14 mouse cellular contexts compared by ENCODE assay signal in the genomic region with DNA sequence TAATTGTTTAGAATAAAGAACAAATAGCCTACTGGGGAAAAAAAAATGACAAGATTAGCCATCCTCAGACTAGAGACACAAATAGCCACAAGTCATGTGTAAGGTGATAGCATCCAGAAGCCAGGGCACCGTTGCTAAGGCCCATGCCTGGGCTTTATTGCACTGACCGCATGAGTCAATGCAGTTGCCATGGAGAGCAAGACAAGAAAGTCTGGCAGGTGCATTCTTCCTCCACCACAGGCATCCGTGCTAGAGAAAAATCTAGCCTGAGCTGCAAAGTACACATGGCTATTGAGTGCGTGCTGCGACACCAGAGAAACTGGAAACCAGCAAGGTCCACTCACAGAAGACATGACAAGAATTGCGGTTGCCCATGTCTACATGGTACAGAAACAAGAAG.
DNase-seq lines count a peak whose midpoint lies in the region; ATAC-seq and TF ChIP-seq lines count a peak whose summit lies in the region.
"Had no signal": no experiment of that assay in that cellular context is flagged by ENCODE, and none has a peak within 500 bp of the region (broad histone marks: within the 10 kb centered on the region; RNA-seq: fewer than 3 reads in every experiment).

No protein-coding gene starts in this region.

- TF ChIP-seq CTCF in lung, adult 2 months (IDR thresholded peaks at IDR 0.05; ENCODE audit: insufficient read depth, low read length), result no peak

- H3K9ac ChIP-seq in forebrain, embryonic 15.5 days (replicated peaks), result no peak overlapping the region
- no peak overlapping the region for H3K9ac ChIP-seq in hindbrain, embryonic 13.5 days
- no peak overlapping the region for H3K9ac ChIP-seq in midbrain, embryonic 14.5 days (replicated peaks; ENCODE audit: low read length)
- H3K9ac ChIP-seq: limb, embryonic 12.5 days; liver, postnatal 0 days had no signal

- 58% methylated on average over 6 of the region's 6 CpGs for WGBS in forebrain, embryonic 10.5 days
- 40% methylated on average over 6 of the region's 6 CpGs for WGBS in forebrain, embryonic 15.5 days
- WGBS in hindbrain, embryonic 13.5 days, result 21% methylated on average over 6 of the region's 6 CpGs
- WGBS in midbrain, embryonic 14.5 days, result 14% methylated on average over 6 of the region's 6 CpGs
- 78% methylated on average over 6 of the region's 6 CpGs for WGBS in lung, adult 2 months

- H3K4me1 ChIP-seq in forebrain, embryonic 10.5 days, result peaks cover 17% of the 10 kb centered on the region
- H3K4me1 ChIP-seq in forebrain, embryonic 15.5 days, result no peaks in the 10 kb centered on the region
- H3K4me1 ChIP-seq in hindbrain, embryonic 13.5 days (replicated peaks), result peaks cover 18% of the 10 kb centered on the region
- peaks cover 5% of the 10 kb centered on the region; the same call in 1 of the 2 replicates for H3K4me1 ChIP-seq in midbrain, embryonic 14.5 days (ENCODE audit: control insufficient read depth, insufficient read depth, low read length)
- no peaks in the 10 kb centered on the region for H3K4me1 ChIP-seq in lung, adult 2 months (ENCODE audit: control insufficient read depth, insufficient read depth, low read length)
- H3K4me1 ChIP-seq: limb, embryonic 12.5 days had no signal

- peaks cover 5% of the 10 kb centered on the region; the same call in 1 of the 2 replicates for H3K27me3 ChIP-seq in forebrain, embryonic 10.5 days (ENCODE audit: poor library complexity, severe bottlenecking)
- no peaks in the 10 kb centered on the region for H3K27me3 ChIP-seq in forebrain, embryonic 15.5 days
- no peaks in the 10 kb centered on the region for H3K27me3 ChIP-seq in hindbrain, embryonic 13.5 days
- no peaks in the 10 kb centered on the region for H3K27me3 ChIP-seq in midbrain, embryonic 14.5 days (ENCODE audit: control insufficient read depth, insufficient read depth, low read length)
- H3K27me3 ChIP-seq: limb, embryonic 12.5 days had no signal

- no peaks in the 10 kb centered on the region for H3K36me3 ChIP-seq in forebrain, embryonic 10.5 days (replicated peaks)
- no peaks in the 10 kb centered on the region for H3K36me3 ChIP-seq in forebrain, embryonic 15.5 days
- no peaks in the 10 kb centered on the region for H3K36me3 ChIP-seq in hindbrain, embryonic 13.5 days
- no peaks in the 10 kb centered on the region for H3K36me3 ChIP-seq in midbrain, embryonic 14.5 days (ENCODE audit: control insufficient read depth, insufficient read depth, low read length)
- H3K36me3 ChIP-seq: G1E; limb, embryonic 12.5 days had no signal

- no peak overlapping the region for H3K4me3 ChIP-seq in forebrain, embryonic 10.5 days
- no peak overlapping the region for H3K4me3 ChIP-seq in forebrain, embryonic 15.5 days
- no peak overlapping the region for H3K4me3 ChIP-seq in hindbrain, embryonic 13.5 days
- no peak overlapping the region for H3K4me3 ChIP-seq in midbrain, embryonic 14.5 days (replicated peaks; ENCODE audit: low read depth, low read length)
- H3K4me3 ChIP-seq in lung, adult 2 months (replicated peaks; ENCODE audit: extremely low read depth, low read depth, low read length), result no peak overlapping the region
- H3K4me3 ChIP-seq: limb, embryonic 12.5 days had no signal

- no peak for ATAC-seq in forebrain, embryonic 15.5 days (replicated peaks)
- ATAC-seq in hindbrain, embryonic 13.5 days (ENCODE audit: low FRiP score), result 0 out of 2 replicates have a peak, but pooled peaks have one; percentile 54
- ATAC-seq in midbrain, embryonic 14.5 days (ENCODE audit: low FRiP score, low TSS enrichment), result no peak
- ATAC-seq: liver, postnatal 0 days had no signal

- H3K4me2 ChIP-seq in forebrain, embryonic 15.5 days (replicated peaks), result no peak overlapping the region
- H3K4me2 ChIP-seq in hindbrain, embryonic 13.5 days, result no peak overlapping the region
- H3K4me2 ChIP-seq in midbrain, embryonic 14.5 days (ENCODE audit: low read length), result no peak overlapping the region
- H3K4me2 ChIP-seq: limb, embryonic 12.5 days had no signal

- DNase-seq in forebrain, embryonic 10.5 days (ENCODE audit: extremely low spot score, low spot score), result peak; percentile 39
- peak; percentile 39 for DNase-seq in brain, adult 2 months (ENCODE audit: low read depth, low spot score)
- peak; percentile 45 for DNase-seq in midbrain, embryonic 14.5 days
- no peak for DNase-seq in adrenal gland, adult 2 months
- no peak for DNase-seq in thymus, postnatal 4 days
- no peak for DNase-seq in lung, adult 2 months
- DNase-seq: gastrocnemius, postnatal 14 days; kidney, postnatal 14 days; liver, postnatal 0 days; thymus, postnatal 14 days had no signal

- no peak overlapping the region for H3K27ac ChIP-seq in forebrain, embryonic 10.5 days
- no peak overlapping the region for H3K27ac ChIP-seq in forebrain, embryonic 15.5 days (replicated peaks)
- H3K27ac ChIP-seq in hindbrain, embryonic 13.5 days, result no peak overlapping the region
- H3K27ac ChIP-seq in midbrain, embryonic 14.5 days (replicated peaks; ENCODE audit: low read depth, low read length), result no peak overlapping the region
- H3K27ac ChIP-seq: limb, embryonic 12.5 days had no signal

- no peaks in the 10 kb centered on the region for H3K9me3 ChIP-seq in forebrain, embryonic 10.5 days
- no peaks in the 10 kb centered on the region for H3K9me3 ChIP-seq in forebrain, embryonic 15.5 days
- H3K9me3 ChIP-seq in hindbrain, embryonic 13.5 days, result no peaks in the 10 kb centered on the region
- H3K9me3 ChIP-seq in midbrain, embryonic 14.5 days (ENCODE audit: control insufficient read depth, low read length), result no peaks in the 10 kb centered on the region
- H3K9me3 ChIP-seq: limb, embryonic 12.5 days had no signal

- no peak for TF ChIP-seq POLR2A in lung, adult 2 months (IDR thresholded peaks at IDR 0.05; ENCODE audit: borderline replicate concordance, extremely low read depth, low read depth, low read length)

Comparison
In these comparisons a context has a peak if more than half of its experiments do, and no peak if none do; other contexts are left out.
1. DNase-seq: peak in forebrain, embryonic 10.5 days (single experiment), brain, adult 2 months (single experiment) and midbrain, embryonic 14.5 days (single experiment); none in adrenal gland, adult 2 months (single experiment), thymus, postnatal 4 days (single experiment) and lung, adult 2 months (single experiment).